Mouse (Mus musculus) adrenal gland, adult 18-20 months (tissue): ENCODE measurements at regions not wholly inside any gene's neighbourhood (a gene's known extent, or its start where the extent isn't known, plus 50 kb on each side); places are given as distances from the start of the nearest gene placed in this dataset.

Experiments used
- DNase-seq, 2 experiments: peaks; one replicate each; pipeline ENCODE4 v3.0.0; 2021 to 2022; ENCODE audit warnings: low spot score in 2 of 2

DNA sequence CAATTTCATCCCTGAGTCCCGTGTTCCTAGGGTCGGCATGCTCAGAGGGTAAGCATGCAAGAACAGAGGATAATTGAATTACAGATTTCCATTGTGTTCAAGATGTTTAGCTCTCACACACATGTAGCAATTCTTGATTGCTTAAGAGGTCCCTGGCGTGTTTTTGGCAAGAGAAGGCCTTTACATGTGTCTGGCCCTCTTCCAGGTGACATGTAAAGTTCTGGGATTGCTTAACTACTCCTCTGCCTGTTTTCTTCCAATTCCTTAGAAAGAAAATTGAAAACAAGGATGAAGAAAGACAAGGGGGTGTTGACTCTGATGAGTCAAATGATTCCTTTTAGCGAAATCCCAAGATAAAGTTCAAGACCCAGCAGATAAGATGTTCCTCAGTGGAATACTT, 285.1 kb downstream of the Lyplal1 start:
- no peak for DNase-seq

DNA sequence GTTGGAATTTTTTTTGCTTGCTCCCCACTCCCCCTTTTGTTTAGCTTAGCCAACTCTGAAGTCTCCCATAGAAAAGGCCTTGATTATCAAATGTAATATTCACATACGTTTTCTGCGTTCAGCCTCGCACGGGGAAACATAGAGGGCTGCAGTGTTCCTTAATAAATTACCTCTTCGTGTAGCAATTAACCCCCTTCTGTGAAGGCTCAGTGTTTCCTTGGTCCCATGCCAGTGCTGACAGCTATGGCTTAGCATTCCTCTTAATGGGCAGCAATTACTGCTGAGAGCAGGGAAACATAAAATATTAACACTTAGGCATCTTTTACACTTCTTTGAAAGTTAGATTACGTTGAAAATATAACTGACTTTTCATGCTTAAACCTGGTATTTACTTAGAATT, 282.9 kb downstream of the Lyplal1 start:
- DNase-seq: no peak

DNA sequence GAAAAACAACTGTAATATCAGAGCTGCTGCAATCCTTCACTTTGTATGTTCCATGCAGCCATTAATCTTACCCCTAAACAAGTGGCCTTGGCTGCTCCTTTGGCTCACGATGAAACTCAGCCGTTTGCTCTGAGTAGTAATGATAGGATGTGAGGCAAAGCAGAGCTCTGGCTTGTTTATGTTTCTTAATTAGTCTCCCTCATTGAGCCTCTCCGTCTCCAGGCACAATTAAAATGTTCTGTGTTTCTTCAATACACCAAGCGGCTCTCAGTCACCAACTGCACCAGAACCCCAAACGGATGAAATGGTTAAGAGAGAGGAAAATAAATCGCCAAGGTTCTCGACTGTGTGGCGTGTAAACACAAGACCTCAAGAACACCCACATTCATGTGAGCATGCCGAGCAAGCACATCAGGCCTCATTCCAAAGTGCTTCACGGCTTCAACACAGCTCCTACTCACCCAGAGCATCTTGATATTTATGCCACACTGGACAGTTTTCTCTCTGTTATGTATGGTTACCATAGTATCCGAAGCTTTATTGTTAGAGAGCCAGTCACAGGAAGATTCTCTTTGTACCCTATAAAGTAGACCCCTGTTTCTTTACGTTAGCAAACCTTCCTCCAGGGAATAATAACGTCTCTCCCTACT, 280.4 kb downstream of the Lyplal1 start:
- DNase-seq: no peak

DNA sequence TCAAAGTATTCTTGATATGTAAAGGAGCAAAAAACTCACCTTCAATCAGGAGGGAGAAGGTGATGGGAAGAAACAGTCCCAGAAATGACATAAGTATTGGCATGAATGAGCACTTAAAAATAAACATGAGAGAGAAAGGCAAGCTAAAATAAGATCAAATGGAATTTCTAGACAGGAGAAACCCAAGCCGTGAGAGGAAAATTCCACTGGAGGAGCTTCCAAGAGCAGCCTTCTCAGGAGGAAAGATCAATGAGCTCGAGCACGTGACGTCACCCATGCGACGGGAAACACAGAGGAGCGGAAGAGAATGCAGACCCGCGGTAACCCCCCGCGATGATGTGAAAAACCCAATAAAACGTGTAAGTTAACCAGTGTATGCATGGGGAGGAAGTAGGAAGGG, 274.6 kb downstream of the Lyplal1 start:
- no peak for DNase-seq

DNA sequence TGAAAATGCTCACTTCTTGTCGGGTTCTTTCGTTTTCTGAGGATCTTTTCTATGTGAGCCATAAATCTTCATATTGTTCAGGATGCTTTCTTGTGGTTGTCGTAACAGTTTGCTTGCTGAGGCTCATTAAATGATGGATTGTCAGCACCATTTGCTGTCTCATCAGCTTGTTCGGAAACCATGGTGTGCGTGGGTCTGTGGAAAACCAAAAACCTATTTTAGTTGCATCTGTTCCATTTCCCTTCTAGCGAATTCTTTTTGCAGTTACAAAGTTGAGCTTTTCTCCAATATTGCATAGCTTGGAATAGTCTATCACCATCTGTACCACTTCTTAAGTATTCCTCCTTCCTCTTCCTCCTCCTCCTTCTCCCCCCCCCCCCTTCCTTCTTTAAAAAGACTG, 269.9 kb downstream of the Lyplal1 start:
- no peak for DNase-seq

DNA sequence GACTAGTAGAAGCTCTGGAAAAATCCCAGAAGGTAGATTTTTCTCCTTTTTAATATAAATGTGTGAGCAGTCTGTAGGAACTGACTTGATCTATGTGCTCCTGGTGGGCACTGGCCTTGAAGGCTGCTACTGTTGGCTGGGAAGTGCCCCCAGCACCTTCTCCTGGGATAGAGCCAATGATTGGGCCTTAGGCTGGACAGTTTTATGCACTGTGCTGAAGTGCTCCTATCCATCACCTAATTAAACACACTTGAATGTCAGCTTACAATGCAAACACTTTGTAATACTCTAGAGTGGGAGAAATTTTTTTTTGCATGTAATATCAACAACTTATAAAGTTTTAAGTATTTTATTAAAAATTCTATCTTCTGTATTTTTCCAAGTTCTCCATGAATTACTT, 266.5 kb downstream of the Lyplal1 start:
- no peak for DNase-seq

DNA sequence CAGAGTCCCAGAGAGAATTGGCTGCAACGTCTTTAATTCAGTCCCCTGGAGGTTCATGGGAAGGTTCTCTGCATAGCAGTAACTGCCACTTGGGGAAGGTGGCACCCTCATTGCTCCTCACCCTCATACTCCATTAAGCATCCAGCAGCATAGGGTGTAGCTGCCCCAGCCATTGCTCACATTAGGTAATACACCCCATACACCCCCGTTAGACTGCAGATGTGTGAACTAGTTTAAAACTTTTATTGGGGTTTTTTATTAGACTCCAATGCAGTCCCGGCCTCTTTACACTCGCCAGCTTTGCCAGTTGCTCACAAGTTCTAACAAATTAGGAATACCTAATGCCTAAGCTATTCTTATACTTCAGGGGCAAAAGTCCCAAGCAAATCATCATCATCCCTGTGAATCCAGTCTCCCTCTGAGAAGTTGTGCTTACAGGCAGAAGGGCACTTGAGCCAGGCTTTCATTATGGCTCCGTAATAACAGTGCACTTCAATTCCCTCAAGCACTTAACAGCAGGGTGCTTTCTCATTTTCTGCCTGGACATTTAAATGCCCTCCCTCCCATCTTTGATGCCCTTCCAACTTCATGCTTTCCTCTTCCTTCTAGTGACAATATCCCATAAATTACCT, 265.7 kb downstream of the Lyplal1 start:
- no peak for DNase-seq

DNA sequence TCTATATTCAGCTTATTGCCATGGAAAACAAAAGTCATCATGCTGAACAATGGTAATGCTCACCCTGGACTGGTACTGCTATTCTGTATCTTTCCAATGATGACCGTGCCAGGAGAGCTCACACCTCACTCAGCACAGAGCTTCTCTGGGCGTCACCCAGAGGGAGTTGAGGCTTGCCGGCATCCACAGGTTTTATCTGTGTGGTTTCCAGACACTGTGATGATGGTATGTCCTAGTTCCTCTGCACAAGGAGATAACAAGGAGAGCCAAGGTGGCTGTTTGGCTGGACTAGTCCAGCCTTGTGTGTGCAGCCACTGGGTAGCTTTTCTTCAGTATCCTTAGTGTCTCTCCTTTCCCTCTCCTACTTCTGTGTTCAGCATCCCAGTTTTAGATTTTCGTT, 255.4 kb downstream of the Lyplal1 start:
- DNase-seq: no peak

DNA sequence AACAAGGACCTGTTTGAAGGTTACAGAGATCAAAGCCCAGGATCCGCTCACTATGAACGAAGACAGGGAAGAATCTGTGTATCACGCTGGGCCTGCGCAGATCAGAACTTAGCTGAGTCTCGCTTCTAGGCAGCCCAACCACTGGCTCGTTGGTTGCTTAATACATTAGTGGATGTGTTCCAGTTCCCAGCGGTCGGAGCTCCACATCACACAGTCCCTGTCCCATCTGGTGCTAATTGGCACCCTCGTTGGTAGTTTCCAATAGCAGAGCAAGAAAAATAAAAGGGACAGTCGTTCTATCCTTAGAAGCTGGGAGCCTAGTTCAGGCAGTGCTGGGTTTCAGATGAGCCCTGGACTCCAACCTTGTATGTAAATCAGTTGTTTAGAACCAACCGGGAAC, 251.2 kb downstream of the Lyplal1 start:
- DNase-seq: no peak

DNA sequence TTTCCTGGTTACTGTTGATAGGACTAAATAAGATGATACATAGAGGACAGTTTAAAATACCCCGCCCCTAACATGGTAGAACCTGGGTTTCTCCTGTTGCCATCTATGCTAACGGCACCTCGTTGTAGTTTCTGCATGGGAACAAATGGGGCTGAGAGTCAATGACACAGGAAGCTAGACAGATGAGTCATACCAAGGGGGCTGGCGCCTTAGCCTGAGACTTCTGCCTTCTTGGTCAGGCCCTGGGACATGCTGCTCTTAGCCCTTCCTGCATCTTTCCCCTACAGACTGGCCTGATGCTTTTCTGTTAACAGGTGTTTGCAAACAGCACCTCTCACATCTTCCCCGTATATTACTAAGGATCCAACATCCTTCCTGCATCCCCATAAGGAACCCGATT, 250.5 kb downstream of the Lyplal1 start:
- no peak for DNase-seq

DNA sequence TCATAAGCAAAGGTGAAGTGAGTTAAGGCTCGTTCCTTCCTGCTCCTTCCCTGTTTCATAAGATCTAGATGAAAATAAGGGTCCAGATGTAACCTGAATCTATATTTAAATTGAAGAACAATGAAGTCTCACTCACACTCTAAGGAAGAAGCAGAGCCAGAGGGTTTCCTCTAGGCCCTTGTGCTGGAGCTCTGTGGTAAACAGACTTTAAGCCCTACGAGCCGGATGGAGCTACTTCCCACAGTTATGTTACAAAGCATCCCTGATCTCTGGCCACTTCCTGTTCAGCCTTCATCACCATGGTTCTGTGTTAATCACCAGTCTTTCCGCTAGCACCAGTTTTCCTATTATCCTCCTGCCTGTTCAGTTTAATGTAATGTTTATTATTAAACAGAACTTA, 250.1 kb downstream of the Lyplal1 start:
- DNase-seq: no peak

DNA sequence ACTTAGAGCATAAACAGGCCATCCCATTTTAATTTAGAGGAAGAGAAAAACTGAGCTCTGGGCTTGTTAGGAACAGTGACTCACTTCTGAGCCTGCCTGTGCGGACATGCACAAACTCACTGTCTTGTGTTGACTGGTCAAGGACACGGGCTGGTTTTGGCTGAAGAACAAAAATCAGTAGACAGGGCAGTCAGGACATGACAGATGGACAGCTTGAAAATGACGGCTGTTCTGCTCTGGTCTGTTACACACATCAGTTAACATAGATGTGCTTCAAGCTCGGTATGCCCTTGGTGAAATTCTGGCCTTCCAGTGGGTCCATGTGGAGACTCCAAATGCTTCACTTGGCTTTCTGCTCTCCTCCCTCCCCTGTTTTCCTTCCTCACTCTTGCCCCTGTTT, 248.4 kb downstream of the Lyplal1 start:
- DNase-seq: peak in 1 of 2 experiments; percentile 44

DNA sequence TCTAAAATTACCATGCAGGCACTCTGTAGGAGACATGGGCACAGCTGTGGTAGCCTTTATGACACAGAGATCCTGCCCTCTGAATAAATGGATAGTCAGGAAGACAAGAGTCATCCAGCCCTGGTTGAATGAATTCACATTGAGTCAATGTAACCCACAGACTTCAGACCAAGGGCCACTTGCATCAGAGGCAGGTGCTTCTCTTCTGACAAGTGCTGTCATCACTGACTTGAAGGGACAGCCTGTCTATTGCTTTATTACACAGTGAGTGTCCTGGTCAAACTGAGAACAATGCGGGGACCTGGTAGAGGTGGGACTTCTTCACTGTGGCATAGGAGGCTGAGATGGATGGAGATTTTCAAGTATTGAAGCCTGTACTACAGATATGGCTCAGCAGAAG, 230.1 kb downstream of the Lyplal1 start:
- no peak for DNase-seq

DNA sequence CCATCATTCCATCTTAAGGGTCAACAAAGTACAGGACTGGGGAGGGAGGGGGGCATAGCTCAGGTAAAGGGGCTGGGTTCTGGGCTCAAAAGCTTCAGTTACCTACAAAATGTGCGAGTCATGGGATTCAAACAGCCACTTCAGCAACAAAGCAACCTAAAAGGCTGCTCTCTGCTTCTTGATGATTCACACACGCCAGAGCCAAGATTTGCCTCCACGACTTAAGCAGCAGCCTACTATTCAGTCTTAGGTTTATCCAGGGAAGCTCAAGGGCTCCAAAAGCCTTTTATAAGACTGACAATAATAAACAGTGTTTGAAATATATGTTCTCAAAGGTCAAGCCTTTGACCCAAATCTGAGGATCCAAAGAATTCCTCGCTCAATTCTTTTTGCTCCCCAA, 225.3 kb downstream of the Lyplal1 start:
- no peak for DNase-seq

DNA sequence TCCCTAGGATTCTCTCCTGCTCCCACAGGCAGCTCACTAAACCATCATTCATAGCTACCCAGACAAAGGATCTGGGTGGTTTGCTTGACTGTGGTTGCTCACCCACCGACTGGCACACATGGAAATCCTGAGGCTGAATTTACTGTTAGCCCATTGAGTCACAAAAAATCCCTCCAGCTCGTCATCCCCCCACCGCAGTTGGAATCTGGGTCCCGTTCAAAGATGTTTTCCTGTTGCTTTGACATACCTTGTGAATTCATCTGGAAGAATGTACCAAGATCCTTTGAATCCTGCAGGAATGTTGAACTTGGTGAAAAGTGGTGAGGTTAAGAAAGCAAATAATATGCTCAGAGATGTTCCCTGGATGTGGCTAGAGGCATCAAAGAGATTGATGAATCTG, 223.7 kb downstream of the Lyplal1 start:
- no peak for DNase-seq

DNA sequence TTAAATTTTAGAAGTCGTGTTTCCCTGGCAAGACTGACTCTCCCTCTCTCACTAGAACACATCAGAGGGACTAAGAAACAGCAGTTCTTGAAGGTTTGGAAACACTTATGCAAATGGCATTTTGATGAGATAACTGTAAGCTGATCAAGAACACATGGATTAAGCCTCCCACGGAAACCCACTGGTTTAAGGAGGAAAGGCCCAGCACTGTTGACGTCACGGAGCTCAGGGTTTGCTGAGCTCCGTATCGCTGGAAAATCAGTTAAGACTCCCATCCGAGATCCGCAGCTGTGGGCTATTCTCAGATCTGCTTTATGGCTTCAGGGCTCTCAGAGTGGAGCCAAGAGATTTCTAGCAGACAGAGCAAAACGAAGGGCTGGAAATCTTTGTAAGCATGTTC, 218.6 kb downstream of the Lyplal1 start:
- no peak for DNase-seq

DNA sequence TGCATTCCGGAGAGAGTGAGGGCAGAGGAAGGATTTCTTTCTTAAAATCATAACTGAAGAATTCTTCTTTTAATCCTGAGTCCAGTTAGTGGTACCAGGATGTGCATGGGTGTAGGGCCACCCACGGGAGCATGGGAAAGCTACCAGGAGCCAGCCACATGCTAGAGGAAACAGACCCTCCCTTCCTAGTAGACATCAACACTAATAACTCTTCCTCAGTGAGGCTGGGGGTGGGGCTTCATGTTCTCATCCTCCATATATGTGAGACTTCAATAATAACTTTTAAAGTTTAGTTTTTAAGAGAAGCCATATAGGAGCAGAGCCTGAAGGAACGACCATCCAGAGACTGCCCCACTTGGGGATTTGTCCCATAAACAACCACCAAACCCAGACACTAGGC, 216.8 kb downstream of the Lyplal1 start:
- DNase-seq: no peak

DNA sequence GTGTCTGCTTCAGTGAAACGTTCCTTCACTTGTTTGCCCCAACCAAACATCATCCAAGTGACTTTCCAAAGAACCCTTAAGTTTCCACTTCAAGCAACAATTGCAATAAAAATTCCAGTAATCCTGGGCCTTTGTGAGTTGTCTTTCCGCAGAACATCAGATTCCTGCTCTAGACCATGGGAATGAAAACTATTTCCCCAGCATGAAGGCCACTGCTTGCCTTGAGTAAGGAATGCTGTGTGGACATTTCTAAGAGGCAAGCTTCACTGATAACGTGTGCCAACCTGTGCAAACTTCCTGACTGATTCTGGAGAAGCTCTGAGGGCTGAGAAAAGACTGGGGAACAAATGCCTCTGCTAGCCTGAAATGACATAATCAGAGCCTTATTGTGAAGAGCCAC, 214.7 kb downstream of the Lyplal1 start:
- no peak for DNase-seq

DNA sequence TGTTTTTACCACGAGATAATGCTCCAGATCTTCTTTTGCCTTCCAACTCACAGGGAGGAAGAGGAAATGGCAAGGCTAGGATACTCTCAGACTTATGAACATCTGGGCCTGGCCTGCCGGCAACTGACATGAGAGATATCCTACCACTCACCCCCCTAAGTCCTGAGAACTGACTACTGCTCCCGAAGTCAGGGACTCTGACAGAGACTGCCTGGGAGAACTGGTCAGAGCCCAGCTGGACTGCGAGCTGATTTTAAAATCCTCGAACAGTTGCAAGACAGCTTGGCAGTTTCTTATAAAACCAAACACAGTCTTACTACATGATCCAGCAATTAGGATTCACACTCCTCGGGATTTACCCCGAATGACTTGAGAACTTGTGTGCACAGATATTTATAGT, 211.4 kb downstream of the Lyplal1 start:
- no peak for DNase-seq

DNA sequence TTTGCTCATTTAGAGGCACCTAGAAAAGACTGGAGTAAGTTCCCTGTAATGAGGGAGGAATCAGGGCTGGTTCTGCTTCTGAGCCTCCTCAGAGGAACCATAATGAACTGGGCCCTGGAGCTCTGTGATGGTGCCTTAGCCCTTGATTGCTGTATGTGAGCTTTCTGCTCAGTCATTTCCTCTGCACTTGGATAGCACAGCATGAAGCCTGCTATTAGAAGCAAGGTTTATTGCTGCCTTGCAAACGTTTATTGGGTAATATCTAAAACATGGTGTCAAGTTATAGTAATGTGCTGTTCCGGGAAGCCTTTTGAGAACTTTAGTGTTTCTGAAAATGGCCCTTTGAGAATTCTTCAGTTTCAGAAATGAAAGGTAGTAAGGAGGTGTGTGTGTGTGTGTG, 201.5 kb downstream of the Lyplal1 start:
- DNase-seq: no peak

DNA sequence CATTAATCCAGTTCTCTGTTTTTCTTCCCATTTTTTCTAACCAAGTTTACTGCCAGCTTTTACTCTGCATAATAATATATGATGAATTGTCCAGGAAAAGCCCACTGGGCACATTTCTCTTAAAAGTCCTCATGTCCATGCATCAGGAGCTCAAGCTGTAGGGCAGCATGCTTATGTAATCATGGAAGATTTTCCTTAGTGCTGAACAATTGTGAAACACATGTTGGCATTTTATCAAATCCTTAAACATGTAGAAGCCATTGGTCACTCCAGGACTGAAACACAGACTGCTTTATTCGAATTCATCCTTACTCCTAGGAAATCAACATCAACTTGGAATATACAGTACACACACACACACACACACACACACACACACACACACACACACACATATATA, 198.4 kb downstream of the Lyplal1 start:
- no peak for DNase-seq

DNA sequence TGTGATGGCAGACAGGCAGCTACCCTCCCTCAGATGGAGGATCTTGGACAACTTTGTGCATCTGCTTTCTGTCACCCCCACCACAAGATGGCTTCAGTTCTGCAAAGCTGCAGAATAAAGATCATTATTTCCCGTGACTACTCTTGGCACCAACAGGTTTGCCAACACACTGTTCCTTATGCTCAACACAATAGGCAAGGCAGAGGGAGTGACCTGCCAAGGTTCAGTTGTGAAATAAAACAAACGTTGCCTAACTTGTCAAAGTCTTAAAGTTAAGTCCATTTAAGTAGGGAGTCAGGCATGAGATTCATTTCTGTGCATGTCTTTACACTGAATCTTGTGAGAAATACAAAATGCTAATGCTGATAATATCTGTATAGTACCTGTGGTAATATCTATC, 193.4 kb downstream of the Lyplal1 start:
- no peak for DNase-seq

DNA sequence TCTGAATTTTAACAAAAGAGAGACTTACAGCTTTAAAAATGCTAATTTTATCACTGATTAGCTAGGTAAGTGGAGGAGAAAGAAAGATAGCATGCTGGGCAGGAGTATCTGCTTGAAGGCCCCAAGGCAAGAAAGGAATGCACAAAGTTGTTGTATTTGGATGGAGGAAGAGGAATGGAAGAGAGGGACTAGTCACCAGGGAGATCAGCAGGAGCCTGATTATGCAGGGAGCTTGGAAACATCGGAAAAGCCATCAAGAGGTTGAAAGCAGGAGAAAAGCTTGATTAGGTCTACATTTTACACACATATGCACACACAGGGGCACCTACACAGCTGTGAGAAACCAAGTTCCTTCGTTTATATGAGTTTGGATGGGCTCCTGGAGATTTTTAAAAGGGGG, 188.1 kb downstream of the Lyplal1 start:
- DNase-seq: no peak
